Mouse (Mus musculus): ENCODE measurements around the gene Mtus2. TPM values are rescaled to one million over a fixed set of nuclear protein-coding genes. Genes with fewer than 3 reads are reported as not detected.

Mtus2 gene
- polyA plus RNA-seq, 1 experiment: 0.05 TPM

GRCm38 (mm10) chr5:148245386-148245785 is 288.3 kb downstream of the Mtus2 start:
- no peaks in the 10 kb centered on the region for H3K36me3 ChIP-seq (ENCODE audit: control insufficient read depth, insufficient read depth)
- H3K27me3 ChIP-seq (ENCODE audit: control insufficient read depth, insufficient read depth, insufficient read length): no peaks in the 10 kb centered on the region
- H3K79me2 ChIP-seq (ENCODE audit: control insufficient read depth, insufficient read depth): no peaks in the 10 kb centered on the region
- TF ChIP-seq MAX (IDR thresholded peaks at IDR 0.05; ENCODE audit: low read depth): no peak
- no peak for TF ChIP-seq POLR2A (IDR thresholded peaks at IDR 0.05; ENCODE audit: insufficient read length, low read depth)
- no peak for TF ChIP-seq REST (IDR thresholded peaks at IDR 0.05; ENCODE audit: insufficient read depth, insufficient read length)
- TF ChIP-seq USF1 (IDR thresholded peaks at IDR 0.05; ENCODE audit: low read depth): no peak
- TF ChIP-seq SRF (IDR thresholded peaks at IDR 0.05; ENCODE audit: control insufficient read depth, insufficient read length, low read depth): no peak
- no peak for TF ChIP-seq POLR2AphosphoS2 (IDR thresholded peaks at IDR 0.05; ENCODE audit: insufficient read length, low read depth)
- no peak for TF ChIP-seq TCF3 (IDR thresholded peaks at IDR 0.05; ENCODE audit: insufficient read length, low read depth)
- no peak for TF ChIP-seq TCF12 (IDR thresholded peaks at IDR 0.05; ENCODE audit: insufficient read depth, poor library complexity, severe bottlenecking)
- no peak for TF ChIP-seq MYOG (IDR thresholded peaks at IDR 0.05; ENCODE audit: control insufficient read depth in 1 of 3, insufficient read depth in 1 of 3, insufficient read length in 2 of 3, low read depth in 2 of 3)
- no peak for TF ChIP-seq MYOD1 (IDR thresholded peaks at IDR 0.05; ENCODE audit: control insufficient read depth in 1 of 3, insufficient read length in 2 of 3, low read depth in 2 of 3)
- TF ChIP-seq CEBPB (IDR thresholded peaks at IDR 0.05; ENCODE audit: insufficient read depth, poor library complexity, severe bottlenecking): no peak
- TF ChIP-seq E2F4 (IDR thresholded peaks at IDR 0.05; ENCODE audit: insufficient read depth): no peak
- no peak overlapping the region for H3K4me3 ChIP-seq
- H3ac ChIP-seq (ENCODE audit: control insufficient read depth, insufficient read length): no peak overlapping the region
- H3K4me2 ChIP-seq (ENCODE audit: low read depth): no peak overlapping the region

GRCm38 (mm10) chr5:148248236-148248635 is 291.1 kb downstream of the Mtus2 start:
- TF ChIP-seq TCF12 (IDR thresholded peaks at IDR 0.05; ENCODE audit: insufficient read depth, poor library complexity, severe bottlenecking): no peak
- no peak for TF ChIP-seq SRF (IDR thresholded peaks at IDR 0.05; ENCODE audit: control insufficient read depth, insufficient read length, low read depth)
- TF ChIP-seq REST (IDR thresholded peaks at IDR 0.05; ENCODE audit: insufficient read depth, insufficient read length): no peak
- no peak for TF ChIP-seq MYOD1 (IDR thresholded peaks at IDR 0.05; ENCODE audit: control insufficient read depth in 1 of 3, insufficient read length in 2 of 3, low read depth in 2 of 3)
- TF ChIP-seq POLR2A (IDR thresholded peaks at IDR 0.05; ENCODE audit: insufficient read length, low read depth): no peak
- TF ChIP-seq CEBPB (IDR thresholded peaks at IDR 0.05; ENCODE audit: insufficient read depth, poor library complexity, severe bottlenecking): no peak
- TF ChIP-seq POLR2AphosphoS2 (IDR thresholded peaks at IDR 0.05; ENCODE audit: insufficient read length, low read depth): no peak
- TF ChIP-seq E2F4 (IDR thresholded peaks at IDR 0.05; ENCODE audit: insufficient read depth): no peak
- TF ChIP-seq MAX (IDR thresholded peaks at IDR 0.05; ENCODE audit: low read depth): no peak
- no peak for TF ChIP-seq TCF3 (IDR thresholded peaks at IDR 0.05; ENCODE audit: insufficient read length, low read depth)
- TF ChIP-seq USF1 (IDR thresholded peaks at IDR 0.05; ENCODE audit: low read depth): no peak
- TF ChIP-seq MYOG (IDR thresholded peaks at IDR 0.05; ENCODE audit: control insufficient read depth in 1 of 3, insufficient read depth in 1 of 3, insufficient read length in 2 of 3, low read depth in 2 of 3): no peak
- H3K4me2 ChIP-seq (ENCODE audit: low read depth): no peak overlapping the region
- H3ac ChIP-seq (ENCODE audit: control insufficient read depth, insufficient read length): no peak overlapping the region
- no peaks in the 10 kb centered on the region for H3K27me3 ChIP-seq (ENCODE audit: control insufficient read depth, insufficient read depth, insufficient read length)
- H3K4me3 ChIP-seq: no peak overlapping the region
- H3K79me2 ChIP-seq (ENCODE audit: control insufficient read depth, insufficient read depth): no peaks in the 10 kb centered on the region
- H3K36me3 ChIP-seq (ENCODE audit: control insufficient read depth, insufficient read depth): no peaks in the 10 kb centered on the region

- Histone ChIP-seq H3K4me3 (no peak overlapping the region), H3ac (ENCODE audit: control insufficient read depth, insufficient read length) (no peak overlapping the region), H3K4me2 (ENCODE audit: low read depth) (no peak overlapping the region), H3K36me3 (ENCODE audit: control insufficient read depth, insufficient read depth) (no peaks in the 10 kb centered on the region), H3K79me2 (ENCODE audit: control insufficient read depth, insufficient read depth) (no peaks in the 10 kb centered on the region), H3K27me3 (ENCODE audit: control insufficient read depth, insufficient read depth, insufficient read length) (no peaks in the 10 kb centered on the region)
- TF ChIP-seq MAX (IDR thresholded peaks at IDR 0.05; ENCODE audit: low read depth) (no peak), E2F4 (IDR thresholded peaks at IDR 0.05; ENCODE audit: insufficient read depth) (no peak), MYOD1 (IDR thresholded peaks at IDR 0.05; ENCODE audit: control insufficient read depth in 1 of 3, insufficient read length in 2 of 3, low read depth in 2 of 3) (no peak), TCF12 (IDR thresholded peaks at IDR 0.05; ENCODE audit: insufficient read depth, poor library complexity, severe bottlenecking) (no peak), USF1 (IDR thresholded peaks at IDR 0.05; ENCODE audit: low read depth) (no peak), TCF3 (IDR thresholded peaks at IDR 0.05; ENCODE audit: insufficient read length, low read depth) (no peak), REST (IDR thresholded peaks at IDR 0.05; ENCODE audit: insufficient read depth, insufficient read length) (no peak), POLR2A (IDR thresholded peaks at IDR 0.05; ENCODE audit: insufficient read length, low read depth) (no peak), SRF (IDR thresholded peaks at IDR 0.05; ENCODE audit: control insufficient read depth, insufficient read length, low read depth) (no peak), MYOG (IDR thresholded peaks at IDR 0.05; ENCODE audit: control insufficient read depth in 1 of 3, insufficient read depth in 1 of 3, insufficient read length in 2 of 3, low read depth in 2 of 3) (no peak), CEBPB (IDR thresholded peaks at IDR 0.05; ENCODE audit: insufficient read depth, poor library complexity, severe bottlenecking) (no peak), POLR2AphosphoS2 (IDR thresholded peaks at IDR 0.05; ENCODE audit: insufficient read length, low read depth) (no peak)
These were observed 294.7 kb downstream of the Mtus2 start for GRCm38 (mm10) chr5:148251847-148252246.

GRCm38 (mm10) chr5:148262016-148262415 is 304.9 kb downstream of the Mtus2 start:
- no peak overlapping the region for H3K4me3 ChIP-seq
- H3ac ChIP-seq (ENCODE audit: control insufficient read depth, insufficient read length): no peak overlapping the region
- peaks cover 11% of the 10 kb centered on the region for H3K27me3 ChIP-seq (ENCODE audit: control insufficient read depth, insufficient read depth, insufficient read length)
- no peak overlapping the region for H3K4me2 ChIP-seq (ENCODE audit: low read depth)
- no peaks in the 10 kb centered on the region for H3K79me2 ChIP-seq (ENCODE audit: control insufficient read depth, insufficient read depth)
- H3K36me3 ChIP-seq (ENCODE audit: control insufficient read depth, insufficient read depth): no peaks in the 10 kb centered on the region
- TF ChIP-seq MYOG (IDR thresholded peaks at IDR 0.05; ENCODE audit: control insufficient read depth in 1 of 3, insufficient read depth in 1 of 3, insufficient read length in 2 of 3, low read depth in 2 of 3) (no peak), TCF12 (IDR thresholded peaks at IDR 0.05; ENCODE audit: insufficient read depth, poor library complexity, severe bottlenecking) (no peak), E2F4 (IDR thresholded peaks at IDR 0.05; ENCODE audit: insufficient read depth) (no peak), MYOD1 (IDR thresholded peaks at IDR 0.05; ENCODE audit: control insufficient read depth in 1 of 3, insufficient read length in 2 of 3, low read depth in 2 of 3) (no peak), REST (IDR thresholded peaks at IDR 0.05; ENCODE audit: insufficient read depth, insufficient read length) (no peak), MAX (IDR thresholded peaks at IDR 0.05; ENCODE audit: low read depth) (no peak), USF1 (IDR thresholded peaks at IDR 0.05; ENCODE audit: low read depth) (no peak), SRF (IDR thresholded peaks at IDR 0.05; ENCODE audit: control insufficient read depth, insufficient read length, low read depth) (no peak), POLR2AphosphoS2 (IDR thresholded peaks at IDR 0.05; ENCODE audit: insufficient read length, low read depth) (no peak), TCF3 (IDR thresholded peaks at IDR 0.05; ENCODE audit: insufficient read length, low read depth) (no peak), CEBPB (IDR thresholded peaks at IDR 0.05; ENCODE audit: insufficient read depth, poor library complexity, severe bottlenecking) (no peak), POLR2A (IDR thresholded peaks at IDR 0.05; ENCODE audit: insufficient read length, low read depth) (no peak)

Data from myocyte (in vitro differentiated cells).